Mouse (Mus musculus) brain, embryonic 18.5 days (tissue): Measurements from ENCODE around the gene Gm5089.

ENCODE experiments used
- DNase-seq: peaks from one replicate; pipeline ENCODE4 v3.0.0-alpha.2; 2012; ENCODE audit warnings: low read depth, low spot score

Gene Gm5089

DNA sequence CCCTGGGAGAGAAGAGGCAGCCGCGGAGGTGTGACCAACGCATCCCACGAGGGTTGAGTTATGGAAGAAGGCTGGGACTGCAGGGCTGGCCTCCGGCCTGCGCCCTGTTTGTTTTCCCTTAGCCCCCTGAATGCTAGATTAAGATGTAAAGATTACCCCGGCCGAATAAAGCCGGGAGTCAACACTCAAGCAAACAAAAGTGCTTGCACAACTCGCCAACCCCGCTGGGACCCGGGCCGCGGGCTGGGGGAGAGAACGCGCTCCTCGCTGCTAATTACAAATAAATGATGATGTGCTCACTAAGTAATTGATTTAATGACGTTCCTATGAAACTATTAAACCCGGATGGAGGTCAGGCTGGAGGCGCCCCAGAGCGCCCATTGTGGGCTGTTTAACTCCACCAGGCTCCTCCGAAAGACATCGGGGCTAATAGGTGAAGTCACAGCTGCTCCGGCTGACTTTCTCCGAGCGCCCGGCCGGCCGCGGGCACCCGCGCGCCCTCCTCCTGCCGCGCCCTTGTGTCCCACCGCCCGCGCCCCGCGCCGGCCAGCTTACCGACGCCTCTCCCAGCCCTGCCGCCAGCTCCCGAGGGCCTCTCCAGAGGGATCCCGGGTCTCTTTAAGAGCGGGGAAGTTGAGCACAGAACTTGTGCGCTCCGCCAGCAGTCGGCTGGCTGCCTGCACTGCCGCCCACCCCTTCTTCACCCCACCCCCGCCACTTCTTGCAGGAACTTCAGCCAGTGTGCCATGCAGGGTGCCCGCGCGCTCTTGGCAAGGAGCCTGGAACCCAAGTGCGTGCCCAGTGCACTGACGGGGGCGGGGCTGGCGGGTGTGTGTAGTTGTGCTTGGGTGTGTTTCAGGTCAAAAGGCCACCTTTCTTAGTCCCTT, at the start of gene Gm5089:
Gene Gm5089, minus strand, starts transcription at position 620 of the 887 bp plus-strand sequence.
- no peak for DNase-seq

DNA sequence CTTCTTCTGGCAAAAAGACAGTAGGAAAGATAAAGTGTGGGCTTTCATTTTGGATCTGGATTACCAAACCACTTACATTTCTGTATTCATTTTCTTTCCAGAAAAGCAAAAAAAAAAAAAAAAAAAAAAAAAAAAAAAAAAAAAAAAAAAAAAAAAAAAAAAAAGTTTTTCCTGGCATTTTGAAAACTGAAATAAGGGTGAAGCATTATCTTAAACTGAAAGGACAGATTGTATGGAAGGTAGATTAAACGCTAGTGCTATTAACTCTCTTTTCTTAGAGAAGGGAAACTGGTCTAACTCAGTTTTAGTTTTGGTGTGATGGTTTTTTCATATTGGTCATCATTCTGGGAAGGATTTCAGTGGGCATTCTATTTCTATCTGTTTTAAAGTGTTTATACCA, 41.1 kb upstream of the Gm5089 start:
- no peak for DNase-seq

DNA sequence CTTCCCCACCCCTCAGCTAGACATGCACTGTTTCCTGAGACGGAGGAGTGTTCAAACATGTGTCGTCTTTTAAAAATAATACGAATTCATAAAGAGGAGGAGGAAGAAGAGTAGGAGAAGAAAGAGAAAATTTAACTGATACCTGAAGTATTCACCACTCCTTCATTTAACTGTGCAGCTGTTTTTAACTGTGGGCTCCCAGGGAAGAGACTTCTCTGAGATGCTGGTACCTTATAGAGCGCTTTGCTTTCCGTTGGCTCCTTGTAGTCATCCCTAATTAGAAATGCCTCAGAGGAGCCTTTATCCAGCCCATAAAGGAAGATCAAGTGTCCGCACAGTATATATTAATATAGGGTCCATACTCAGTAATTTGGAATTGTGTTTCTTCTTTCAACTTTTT, 40.6 kb upstream of the Gm5089 start:
- DNase-seq, result no peak

DNA sequence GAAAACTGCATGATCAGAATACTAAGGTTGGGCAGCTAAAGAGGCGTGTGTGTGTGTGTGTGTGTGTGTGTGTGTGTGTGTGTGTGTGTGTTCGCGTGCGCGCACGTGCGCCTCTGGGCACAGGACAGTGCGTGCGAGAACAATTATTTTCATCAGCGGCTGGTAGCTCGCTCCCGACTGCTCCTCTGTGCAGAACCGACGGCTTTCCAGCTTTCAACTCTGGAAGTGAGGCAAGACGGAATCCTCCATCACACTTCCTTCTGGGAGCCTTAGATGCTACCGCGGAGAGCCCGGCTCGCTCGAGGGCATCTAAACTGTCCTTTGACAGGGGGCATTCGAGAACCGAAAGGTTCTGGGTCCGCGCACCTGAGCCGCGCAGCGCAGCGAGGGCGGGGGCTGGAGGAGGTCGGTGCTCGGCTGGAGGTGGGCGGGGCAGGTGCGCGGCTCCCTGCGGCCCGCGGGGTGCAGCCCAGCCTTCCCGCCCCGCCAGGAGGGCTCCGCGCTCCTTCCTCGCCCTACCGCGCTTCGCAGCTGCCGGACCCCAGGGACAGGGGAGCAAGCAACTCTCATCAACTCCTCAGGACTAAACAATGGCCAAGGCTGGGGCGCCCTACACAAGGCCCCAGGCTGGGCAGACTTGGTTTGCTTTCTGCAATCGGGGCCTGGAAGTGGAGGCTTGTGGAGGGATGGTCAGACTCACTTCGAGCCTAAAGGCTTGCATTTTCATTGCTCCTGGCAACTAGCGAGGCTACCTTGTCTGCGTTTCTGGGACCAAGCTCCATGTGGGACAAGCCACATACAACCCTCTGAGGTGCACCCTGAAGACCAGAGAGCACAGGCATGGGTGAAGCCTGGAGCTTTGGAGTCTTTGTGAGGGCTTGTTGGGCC, 39.8 kb upstream of the Gm5089 start, which contains the start of gene Gm10837:
Gene Gm10837, plus strand, starts transcription at position 146 of the 888 bp plus-strand sequence.
- DNase-seq, result no peak

DNA sequence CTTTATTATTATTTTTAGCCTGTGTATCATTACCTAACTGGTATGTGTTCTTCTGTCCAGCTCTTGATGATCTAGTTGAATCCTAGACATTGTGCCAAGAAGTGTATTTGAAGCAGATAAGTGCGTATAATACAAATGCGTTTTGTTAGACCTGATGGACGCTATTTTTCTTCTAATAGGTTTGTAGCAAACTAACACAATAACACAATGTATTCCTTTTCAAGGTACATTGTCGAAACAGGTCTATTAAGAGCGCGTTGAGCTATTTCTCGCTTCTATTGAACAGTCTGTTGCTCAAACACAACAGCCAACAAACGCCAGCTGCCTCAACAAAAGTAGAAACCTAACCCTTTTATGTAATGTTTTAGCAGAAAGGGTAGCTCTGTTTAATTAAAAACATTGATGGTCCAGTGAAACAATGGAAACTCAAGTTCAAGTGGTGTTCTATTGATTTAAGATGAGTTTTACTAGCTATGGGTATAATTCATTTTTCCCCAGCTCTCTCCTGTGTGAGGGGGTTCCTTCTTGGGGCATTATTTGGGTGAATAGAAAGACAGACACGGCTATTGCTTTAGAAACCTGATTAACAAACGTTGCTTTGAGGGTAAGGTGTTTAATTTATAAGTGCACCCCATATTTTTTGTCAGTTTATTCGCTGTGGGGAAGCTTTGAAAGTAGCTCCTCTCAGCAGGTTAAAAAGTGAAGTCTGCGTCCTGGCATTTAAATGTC, 38.9 kb upstream of the Gm5089 start:
- no peak for DNase-seq

DNA sequence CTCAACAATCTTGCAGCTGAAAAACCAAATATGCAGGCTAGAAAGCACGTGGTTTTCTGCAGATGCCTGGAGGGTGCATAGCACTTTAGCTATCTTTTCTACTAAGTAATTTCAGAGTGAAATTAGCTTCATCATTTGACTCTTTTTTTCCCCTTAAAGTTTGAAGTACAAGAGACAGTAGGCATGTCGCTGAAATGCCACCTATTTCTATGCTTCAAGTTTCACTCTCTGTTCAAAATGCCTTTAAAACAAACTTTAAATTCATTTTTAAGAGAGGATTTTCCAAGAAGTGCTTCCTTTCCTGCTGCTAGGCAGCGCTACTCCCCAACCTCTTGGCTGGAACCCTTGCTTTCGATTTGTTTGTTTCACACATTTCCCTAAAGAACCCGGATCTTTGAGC, 38.1 kb upstream of the Gm5089 start:
- no peak for DNase-seq

DNA sequence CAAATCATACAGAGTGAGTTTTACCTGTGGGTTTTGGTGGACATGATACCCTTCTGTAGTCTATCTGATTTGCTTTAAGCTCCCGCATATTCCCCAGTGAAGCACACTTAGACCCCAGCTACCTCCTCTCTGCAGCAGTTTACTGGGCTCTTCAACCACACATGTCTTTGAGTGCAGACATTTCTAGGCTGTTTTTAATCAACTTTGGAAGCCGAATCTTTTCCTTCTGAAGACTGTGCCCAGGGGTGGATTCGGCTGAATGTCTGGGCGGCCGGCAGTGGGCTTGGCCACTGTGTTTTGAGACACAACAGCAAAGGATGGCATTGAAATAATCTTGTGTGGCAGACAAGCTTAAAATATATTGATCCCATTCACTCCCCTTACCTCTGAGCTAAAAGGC, 36.5 kb upstream of the Gm5089 start:
- no peak for DNase-seq

DNA sequence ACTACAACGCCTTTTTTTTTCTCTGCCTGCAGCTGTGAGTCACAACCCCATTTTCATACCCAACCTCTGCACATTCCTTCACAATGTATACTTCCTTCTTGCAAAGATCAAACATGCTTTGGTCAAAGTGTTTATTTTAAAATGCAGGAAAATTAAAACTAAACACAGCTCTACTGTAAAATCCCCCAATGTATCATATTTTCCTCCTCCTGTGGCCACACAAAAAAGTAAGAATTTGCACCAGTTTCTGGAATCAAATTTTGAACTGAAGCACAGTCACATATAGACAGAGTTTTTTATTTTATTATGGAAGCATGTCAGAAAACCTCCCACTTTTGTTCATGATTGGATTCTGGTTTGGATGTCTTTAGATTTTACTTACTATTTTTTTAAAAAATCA, 35.7 kb upstream of the Gm5089 start:
- DNase-seq, result no peak

DNA sequence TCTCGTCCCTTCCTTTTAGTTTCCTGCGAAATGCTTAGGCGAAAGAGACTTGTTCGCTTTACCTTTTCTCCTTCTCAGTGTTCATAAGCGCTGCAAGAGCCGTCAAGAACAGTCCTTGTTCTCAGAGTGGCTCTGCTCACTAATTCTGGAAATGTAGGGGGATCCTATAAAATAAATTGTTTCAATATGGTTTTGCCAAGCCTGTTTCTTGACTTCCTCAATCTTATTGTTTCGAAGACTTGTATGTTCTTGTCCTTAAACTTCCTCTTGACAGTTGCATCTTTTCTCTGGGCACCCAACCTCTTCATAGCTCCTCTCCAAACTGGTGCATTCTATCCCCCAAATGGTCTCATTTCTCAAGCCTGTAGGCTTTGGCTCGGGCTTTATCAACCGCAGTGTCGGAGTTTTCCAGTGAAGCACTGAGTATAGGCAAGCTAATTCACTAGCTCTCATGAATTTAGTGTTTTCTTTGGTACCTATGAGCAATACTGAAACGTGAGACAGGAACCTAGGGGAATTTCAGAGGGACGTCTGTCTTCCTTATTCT, 34.8 kb upstream of the Gm5089 start:
- DNase-seq, result no peak

DNA sequence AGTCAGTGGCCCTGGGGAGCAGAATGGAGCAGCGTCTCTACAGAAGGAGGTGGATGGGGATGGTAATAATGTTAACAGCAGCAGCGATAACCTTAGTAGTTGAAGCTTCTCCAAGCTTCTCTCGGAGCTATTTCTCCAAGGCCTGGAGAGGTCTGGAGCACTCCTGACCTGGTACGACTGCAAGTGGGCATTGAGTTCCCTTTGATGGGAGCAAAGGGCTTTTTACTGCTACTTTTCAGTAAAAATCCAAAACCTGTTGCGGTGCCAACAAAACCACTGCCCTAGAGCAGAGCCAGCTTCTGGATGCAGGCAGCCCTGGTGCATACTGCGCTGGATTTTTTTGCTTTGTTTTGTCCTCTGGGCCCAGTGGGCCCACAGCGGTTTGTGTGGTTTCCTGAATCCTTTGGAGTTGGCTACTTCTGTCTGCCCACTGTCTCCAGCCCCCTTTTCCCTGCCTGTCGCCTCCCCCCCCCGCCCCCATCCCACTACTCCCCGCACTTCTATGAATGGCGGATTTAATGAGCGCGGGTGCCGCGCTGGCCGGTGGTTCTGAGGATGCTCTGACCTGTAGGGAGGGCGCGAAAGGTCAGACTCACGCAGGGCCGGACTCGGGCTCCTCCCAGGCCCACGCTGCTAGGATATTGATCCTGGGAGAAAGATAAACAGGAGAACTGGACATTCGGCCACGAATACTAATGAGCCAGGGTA, 34.1 kb upstream of the Gm5089 start:
- DNase-seq, result no peak

DNA sequence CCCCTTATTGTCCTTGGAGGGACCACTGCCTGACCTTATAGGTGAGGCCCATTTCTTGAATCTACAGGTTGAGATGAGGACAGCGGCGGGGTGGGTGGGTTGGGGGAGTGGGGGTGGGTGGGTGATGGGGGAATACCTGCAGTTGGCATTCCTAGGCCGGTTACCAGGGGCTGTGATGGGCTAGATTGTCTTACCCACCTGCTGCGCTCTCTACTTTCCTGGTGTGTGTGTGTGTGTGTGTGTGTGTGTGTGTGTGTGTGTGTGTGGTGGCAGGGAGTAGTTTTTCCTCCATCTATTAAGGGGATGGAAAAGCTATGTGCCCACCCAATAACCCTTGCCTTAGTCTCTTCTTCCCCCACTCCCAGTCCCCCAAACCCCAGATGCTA, 33.5 kb upstream of the Gm5089 start:
- no peak for DNase-seq

DNA sequence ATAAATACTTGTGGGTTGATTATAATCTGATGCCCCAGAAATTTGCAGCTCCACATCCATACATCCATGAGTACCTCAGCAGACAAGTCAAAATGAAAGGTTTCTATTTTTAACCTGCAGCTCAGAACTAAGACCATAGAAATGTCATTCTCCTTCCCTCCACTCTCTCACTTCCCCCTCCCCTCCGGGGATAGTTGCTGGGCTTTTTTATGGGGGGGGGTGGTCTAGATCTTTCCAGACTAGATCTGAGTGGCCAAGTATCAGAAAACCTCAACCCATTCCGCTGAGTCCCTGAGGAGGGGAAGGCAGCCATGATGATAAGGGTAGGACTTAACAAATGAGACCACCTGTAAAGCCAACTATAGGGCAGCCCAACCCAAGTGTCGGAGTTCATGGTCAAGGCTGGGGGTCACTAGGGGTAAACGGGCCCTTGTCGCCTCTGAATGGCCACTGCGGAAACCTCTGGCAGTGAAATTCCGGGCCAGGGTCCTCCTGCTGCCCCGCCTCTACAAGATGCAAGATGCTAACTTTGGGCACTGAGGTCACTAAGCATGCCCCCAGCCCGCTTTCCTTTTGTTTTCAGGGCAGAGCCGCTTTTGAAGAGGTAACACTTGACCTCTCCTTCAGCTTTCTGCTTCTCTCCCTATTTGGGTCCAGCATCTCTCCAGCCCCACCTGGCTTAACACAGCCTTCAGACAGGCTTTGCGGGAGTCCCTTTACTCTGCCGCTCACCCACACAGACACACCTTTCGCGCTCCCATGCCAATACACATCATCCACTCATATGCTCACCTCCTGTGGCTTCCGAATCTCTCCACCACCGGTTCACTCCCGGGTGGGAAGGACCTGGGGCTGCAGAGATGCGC, 32.9 kb upstream of the Gm5089 start:
- DNase-seq, result no peak

DNA sequence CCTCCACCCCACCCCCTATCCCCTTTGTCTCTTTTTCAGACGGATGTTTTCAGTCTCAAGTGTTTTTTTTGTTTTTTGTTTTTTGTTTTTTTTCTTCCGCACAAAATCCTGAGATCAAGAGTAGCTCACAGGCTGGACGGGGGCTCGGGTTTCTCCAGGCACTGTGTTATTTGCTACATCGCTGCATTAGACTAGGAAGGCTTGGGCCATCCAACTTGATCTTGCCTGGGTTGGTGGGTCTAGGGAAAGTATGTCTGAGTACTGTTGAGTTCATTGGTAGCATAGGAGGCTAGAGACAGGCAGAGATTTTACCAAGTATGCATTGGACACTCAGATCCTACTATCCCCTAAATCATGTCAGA, 32.1 kb upstream of the Gm5089 start:
- DNase-seq, result no peak

DNA sequence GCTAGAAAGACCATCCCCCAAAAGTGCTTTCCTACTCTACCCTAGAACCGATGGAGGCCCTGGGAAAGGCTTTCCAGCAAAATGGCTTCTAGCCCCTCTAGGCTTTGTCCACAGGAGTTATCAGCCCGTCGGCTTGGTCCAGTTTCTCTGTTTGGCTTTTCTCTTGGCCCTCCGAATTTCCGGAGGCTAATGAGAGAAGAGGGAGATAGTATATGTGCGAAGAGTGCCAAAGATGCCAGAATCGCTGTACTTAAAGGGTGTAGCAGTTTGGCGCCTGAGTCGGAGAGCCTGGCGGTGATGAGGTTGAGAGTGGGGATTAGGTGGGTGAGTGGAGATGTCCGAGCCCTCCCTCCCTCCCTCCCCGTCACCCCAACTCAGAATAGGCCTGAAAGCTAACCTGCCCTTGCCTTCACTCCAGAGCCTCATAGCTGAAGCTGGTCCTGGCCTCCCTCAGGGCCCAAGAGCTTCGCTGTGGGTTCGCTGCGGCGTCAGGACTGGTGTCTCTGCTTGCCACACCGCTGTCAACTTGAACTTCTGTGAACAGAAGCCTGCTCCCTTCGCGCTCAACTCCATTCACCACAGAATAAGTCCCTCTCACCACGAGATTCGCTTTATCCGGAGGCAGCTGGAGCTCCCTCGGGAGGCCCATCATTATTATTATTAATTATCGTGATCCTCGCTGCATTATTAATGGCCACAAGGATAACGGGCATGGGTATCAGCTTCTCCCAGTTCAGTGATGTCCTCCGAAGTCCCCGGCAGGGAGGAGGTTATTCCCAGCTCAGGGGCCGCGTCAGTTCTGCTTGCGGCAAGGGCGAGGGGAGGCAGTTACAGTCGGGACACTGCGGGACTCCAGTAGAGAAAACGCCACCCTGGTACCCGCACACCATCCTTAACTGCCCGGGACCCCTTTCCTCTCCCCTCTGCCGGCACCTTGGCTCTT, 31.4 kb upstream of the Gm5089 start:
- no peak for DNase-seq

DNA sequence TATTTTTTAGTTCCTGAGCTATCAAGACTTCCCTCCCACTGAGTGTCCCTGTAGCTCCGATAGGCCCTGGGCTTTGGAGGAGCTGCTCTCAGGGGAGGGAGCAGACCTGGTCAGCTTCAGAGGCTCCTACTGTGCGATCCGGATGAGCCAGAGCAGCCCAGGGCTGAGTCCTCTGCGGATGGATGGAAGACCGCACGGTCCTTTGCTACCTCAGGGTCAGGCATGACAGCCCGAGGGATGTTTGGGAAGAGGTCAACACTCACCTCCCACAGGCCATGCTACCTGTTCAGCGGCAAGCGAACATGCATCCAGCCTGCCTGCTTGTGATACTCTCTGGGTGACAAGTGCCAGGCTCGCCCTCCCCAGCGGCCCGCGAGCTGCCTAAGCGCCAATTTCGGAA, 30.3 kb upstream of the Gm5089 start:
- no peak for DNase-seq

DNA sequence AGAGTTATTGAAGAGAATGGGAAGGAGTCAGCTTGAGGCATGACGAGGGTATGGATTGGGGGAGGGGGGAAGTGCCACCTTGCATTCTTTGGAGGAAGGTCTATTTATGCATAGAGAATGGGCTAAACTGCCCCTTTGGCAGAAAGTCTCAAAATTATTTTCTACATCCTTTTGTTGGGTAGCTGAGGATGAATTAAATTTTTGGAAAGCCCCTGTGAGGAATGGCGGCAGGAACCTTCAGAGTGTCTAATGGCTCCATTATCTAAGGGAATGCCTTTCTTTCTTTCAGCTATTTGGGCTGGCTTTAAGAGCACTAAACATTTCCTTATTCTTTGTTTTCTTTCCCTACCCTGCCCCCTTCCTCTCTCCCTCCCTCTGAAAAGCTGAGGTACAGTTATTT, 29.4 kb upstream of the Gm5089 start:
- no peak for DNase-seq

DNA sequence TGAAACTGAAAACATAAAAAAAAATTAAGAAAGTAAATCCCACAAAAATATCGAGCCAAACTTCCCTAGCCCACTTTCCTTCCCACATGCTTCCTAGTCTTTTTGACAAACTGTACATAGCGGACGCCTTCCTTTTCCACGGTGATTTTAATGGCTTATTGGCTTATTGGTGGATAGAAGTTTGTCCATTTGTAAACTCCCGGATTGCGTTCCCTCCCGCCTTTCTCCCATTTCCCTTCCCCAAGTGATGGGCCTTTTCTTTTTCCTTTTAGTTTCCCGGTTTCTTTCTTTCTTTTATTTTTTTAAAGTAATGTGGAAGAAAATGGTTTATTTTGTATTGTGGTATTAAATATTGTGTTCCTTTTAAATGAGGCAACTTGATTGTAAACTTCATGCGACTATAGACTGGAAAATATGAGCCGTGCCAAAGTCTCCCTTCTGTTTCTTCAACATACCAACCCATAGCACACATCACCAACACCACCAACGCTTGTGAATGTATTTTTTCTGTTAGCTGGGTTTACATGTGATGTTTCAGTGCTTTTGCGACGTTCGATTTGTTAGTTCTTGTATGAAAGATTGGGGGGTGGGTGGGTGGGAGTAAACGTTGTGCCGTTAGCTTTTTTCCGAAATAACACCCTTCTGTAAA, 28.7 kb upstream of the Gm5089 start:
- no peak for DNase-seq

DNA sequence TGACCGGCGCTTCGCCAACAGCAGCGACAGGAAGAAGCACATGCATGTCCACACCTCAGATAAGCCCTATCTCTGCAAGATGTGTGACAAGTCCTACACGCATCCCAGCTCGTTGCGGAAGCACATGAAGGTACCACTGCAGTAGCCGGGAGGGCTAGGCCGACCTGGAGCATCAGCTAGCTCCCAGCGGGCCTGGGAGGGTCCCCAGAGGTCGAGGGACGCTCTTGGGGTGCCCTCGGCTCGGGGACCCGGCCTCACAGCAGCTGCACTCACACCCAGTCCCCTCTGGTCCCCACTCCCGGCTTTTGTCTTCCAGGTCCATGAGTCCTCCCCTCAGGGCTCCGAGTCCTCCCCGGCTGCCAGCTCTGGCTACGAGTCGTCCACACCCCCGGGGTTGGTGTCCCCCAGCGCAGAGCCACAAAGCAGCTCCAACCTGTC, 27.7 kb upstream of the Gm5089 start:
- DNase-seq, result no peak
